Mouse (Mus musculus) heart, postnatal 36 days (tissue): ENCODE data around the gene Hsd17b1. TPM values are rescaled to one million over a fixed set of nuclear protein-coding genes. Genes with fewer than 3 reads are reported as not detected.

Source experiments
- DNase-seq, 2 experiments: peaks; one replicate each; pipeline ENCODE4 v3.0.0; 2021 to 2022
- intact Hi-C: fragments of 180-260 bp; cut with DNase I; formaldehyde crosslinking; loops from one replicate; pipeline ENCODE4 v1.15.1; 2025
- total RNA-seq, 2 experiments: library from RNA; stranded (reverse); gene quantifications; 2 replicates each; pipeline ENCODE4 v1.2.3; 2021

The Hsd17b1 gene
- total RNA-seq, 2 experiments from 2014 or later: 0.46 to 0.58 TPM

GRCm38 (mm10) chr11:101083083-101083697 lies 5.0 kb downstream of the Hsd17b1 start:
- intact Hi-C loops: no loop called here

GRCm38 (mm10) chr11:101084246-101084645 lies 6.0 kb downstream of the Hsd17b1 start:
- intact Hi-C loops: no loop called here
- no peak for DNase-seq

More at GRCm38 (mm10) chr11:101083083-101083697, 5.0 kb downstream of the Hsd17b1 start:
- DNase-seq: no peak

DNA sequence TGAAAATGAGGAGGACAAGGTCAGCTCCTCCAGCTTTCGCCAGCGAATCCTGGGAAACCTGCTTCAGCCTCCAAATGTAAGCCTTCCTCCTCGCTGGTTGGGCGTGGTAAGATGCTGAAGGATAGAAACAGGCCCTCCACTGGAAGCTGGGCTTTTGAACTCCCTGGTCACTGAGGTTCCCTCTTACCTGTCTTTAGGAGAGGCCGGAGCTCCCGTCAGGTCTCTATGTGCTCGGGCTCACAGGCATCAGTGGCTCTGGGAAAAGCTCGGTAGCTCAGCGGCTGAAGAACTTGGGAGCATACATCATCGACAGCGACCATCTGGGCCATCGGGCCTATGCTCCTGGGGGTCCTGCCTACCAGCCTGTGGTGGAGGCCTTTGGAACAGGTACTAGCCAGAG lies 6.6 kb downstream of the Hsd17b1 start:
- DNase-seq: no peak
- intact Hi-C loops: no loop called here

DNA sequence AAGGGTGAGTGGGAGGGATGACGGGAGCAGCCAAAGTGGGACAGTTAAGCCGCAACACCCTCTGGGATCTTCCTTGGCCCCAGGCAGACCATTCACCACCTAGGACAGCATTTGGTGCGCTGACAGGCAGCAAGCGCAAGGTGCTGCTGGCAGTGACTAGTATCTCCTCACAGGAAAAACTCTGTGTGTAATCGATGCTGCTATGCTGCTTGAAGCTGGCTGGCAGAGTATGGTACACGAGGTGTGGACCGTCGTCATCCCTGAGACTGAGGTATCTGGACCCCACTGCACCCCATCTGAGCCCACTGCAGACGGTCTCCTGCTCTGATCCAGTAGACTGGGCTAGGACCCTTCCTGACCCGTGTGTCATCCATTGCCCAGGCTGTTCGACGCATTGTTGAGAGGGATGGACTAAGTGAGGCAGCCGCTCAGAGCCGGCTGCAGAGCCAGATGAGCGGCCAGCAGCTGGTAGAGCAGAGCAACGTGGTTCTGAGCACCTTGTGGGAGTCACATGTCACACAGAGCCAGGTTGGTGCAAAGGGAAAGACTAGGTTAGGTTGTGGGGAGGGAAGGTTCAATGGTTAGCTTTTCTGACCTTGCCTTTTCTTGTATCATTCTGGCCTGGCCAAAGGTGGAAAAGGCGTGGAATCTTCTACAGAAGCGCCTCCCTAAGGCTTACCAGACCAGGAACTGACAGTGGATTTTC lies 7.6 kb downstream of the Hsd17b1 start:
- DNase-seq: no peak
- intact Hi-C loops: no loop called here

GRCm38 (mm10) chr11:101086323-101086674 lies 8.1 kb downstream of the Hsd17b1 start:
- intact Hi-C loops: no loop called here
- DNase-seq: no peak

- intact Hi-C loops: no loop called here
- DNase-seq: peak; percentile 85 to 88
These were observed 8.8 kb downstream of the Hsd17b1 start, which contains the start of gene Mlx for GRCm38 (mm10) chr11:101086756-101087681. TSS of gene Mlx (plus strand) at chr11:101087277.

DNA sequence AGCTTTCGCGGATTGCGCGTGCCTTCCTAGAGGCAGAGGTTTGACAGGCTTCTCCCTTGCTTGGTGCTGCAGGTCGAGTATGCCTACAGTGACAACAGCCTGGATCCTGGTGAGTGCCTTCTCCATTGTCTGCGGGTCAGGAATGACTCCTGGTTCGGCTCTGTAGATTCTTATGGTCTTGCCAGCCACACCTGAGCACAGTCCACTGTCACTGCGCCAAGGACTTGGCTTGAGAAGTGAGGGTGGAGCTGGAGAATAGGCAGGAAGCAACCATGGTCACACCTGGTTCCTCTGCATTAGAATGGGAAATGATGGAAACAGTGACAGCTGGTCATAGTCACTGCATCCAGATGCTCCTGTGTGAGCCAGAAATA lies 9.5 kb downstream of the Hsd17b1 start:
- no peak for DNase-seq
- intact Hi-C loops: no loop called here

- intact Hi-C loops: no loop called here
- no peak for DNase-seq
These were observed 11.7 kb downstream of the Hsd17b1 start for GRCm38 (mm10) chr11:101089931-101090330.

DNA sequence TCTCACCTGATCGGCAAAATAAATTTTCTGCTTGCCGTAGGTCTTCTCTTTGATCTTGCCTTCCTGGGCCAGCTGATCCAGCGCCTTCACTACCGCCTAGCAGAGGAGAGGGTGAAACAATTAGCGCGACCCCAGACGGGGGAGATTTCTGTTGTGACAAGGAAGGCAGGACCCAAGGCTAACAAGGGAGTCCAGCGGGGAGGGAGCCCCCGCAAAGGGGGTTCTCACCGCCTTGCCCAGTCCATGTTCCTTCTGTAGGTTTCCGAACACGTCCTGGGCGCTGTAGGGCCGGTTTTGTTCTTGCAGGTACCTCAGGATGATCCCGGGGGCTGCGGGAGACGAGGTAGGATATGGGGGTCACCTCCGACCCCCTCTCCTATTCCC lies 16.7 kb downstream of the Hsd17b1 start:
- intact Hi-C loops: loop anchor here (1.0 to 5.0 kb wide), 2 partner anchors 78 to 207 kb away; partner anchors contain the start of gene Becn1

GRCm38 (mm10) chr11:101095314-101096024 lies 17.3 kb downstream of the Hsd17b1 start, which contains the start of gene Psmc3ip:
TSS of gene Psmc3ip (minus strand) at chr11:101095436.
- intact Hi-C loops: loop anchor here (1.0 to 5.0 kb wide), 3 partner anchors 23 to 207 kb away; partner anchors contain the start of genes Becn1, Retreg3 and Tubg1
- peak; percentile 94 to 96 for DNase-seq

More for the DNA sequence above, 16.7 kb downstream of the Hsd17b1 start:
- no peak for DNase-seq

DNA sequence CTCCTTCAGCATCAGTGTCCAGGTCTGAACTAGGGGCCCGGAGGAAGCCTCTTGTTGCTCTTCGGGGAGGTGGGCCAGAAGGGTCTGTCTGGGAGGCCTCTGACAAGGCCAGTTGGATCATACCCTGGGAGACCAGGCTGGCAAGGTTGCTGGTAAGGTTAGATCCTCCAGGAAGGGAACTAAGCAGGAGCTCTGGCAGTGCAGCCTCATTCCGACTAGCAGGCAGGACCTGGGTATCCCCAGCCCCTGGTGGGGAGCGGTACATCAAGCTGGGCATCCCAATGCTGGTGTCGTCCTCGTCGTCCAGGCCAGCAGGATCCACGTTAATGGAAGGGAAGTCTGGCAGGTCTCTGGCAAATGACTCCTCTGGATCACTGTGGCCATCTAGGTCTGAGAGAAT lies 20.0 kb downstream of the Hsd17b1 start:
- intact Hi-C loops: loop anchor here (5.0 kb wide), 1 partner anchor 204 kb away; the partner anchor contains the start of gene Becn1
- no peak for DNase-seq

GRCm38 (mm10) chr11:101103011-101103410 lies 24.8 kb downstream of the Hsd17b1 start:
- intact Hi-C loops: no loop called here
- DNase-seq: no peak

- intact Hi-C loops: no loop called here
- DNase-seq: no peak
These were observed 31.1 kb downstream of the Hsd17b1 start for GRCm38 (mm10) chr11:101109351-101109750.

GRCm38 (mm10) chr11:101110708-101111107 lies 32.5 kb downstream of the Hsd17b1 start:
- no peak for DNase-seq
- intact Hi-C loops: no loop called here

GRCm38 (mm10) chr11:101111178-101111577 lies 33.0 kb downstream of the Hsd17b1 start:
- intact Hi-C loops: no loop called here
- no peak for DNase-seq

DNA sequence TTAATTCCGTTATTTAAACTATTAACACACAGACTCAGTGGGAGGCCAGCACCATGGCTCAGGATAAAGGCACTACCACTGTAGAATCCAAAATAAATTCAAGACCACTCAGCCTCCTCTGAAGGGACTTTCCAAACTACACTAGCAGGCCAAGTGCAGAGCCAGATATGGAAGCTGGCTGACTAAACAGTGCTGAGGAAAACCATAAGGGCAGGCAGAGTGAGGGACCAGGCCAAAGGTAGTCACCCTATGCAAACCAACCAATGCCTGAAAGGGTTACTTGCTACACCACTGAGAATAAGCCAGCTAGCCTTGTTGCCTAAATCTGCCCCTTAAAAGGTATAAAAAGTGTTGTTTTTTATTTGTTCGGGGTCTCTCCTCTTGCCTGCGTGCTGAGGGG lies 34.0 kb downstream of the Hsd17b1 start:
- intact Hi-C loops: no loop called here
- DNase-seq: no peak

- intact Hi-C loops: no loop called here
- DNase-seq: no peak
These were observed 37.4 kb downstream of the Hsd17b1 start for GRCm38 (mm10) chr11:101115564-101115963.

DNA sequence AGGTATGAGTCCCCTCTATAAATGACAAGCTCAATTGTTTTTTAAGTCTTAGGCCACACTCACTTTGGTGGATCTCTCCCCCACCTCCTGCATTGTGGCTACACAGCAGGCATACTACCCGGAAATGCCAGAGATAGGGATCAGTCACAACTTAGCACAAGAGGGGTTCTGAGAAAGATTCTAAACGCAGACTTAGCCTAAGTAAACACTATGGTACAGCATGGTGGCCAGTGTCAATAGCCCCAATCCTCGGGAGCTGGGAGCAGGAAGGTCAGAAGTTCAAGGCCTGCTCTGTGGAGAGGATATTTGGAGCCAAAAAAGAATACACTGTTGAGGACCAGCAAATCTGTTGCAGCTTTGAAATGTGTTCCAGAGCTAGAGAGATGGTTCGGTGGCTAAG lies 39.9 kb downstream of the Hsd17b1 start:
- intact Hi-C loops: loop anchor here (2.0 kb wide), 1 partner anchor 21 kb away; no protein-coding TSS in a partner anchor
- DNase-seq: no peak

GRCm38 (mm10) chr11:101119131-101119760 lies 41.0 kb downstream of the Hsd17b1 start:
- DNase-seq: no peak
- intact Hi-C loops: loop anchor here (2.0 kb wide), 1 partner anchor 22 kb away; no protein-coding TSS in a partner anchor
